Mouse (Mus musculus) liver, postnatal 0 days (tissue): ENCODE measurements around the gene Necap1.

Experiments
- CTCF ChIP-seq: sonication (generic); IDR thresholded peaks from 2 replicates; pipeline ENCODE4 v1.5.1; 2016; ENCODE audit warnings: antibody characterized with exemption, low read depth
- EP300 ChIP-seq: IDR thresholded peaks from 2 replicates; pipeline ENCODE4 v1.6.1; 2016; ENCODE audit warnings: antibody characterized with exemption, low read depth, mild to moderate bottlenecking

- no peak for TF ChIP-seq CTCF
- no peak for TF ChIP-seq EP300
Measured at GRCm38 (mm10) chr6:122872800-122873199, 1.5 kb upstream of the Necap1 start.
